Mouse (Mus musculus) megakaryocyte, embryonic 14.5 days (primary cell): ENCODE data around the gene Spem1.

ENCODE experiments used
- FLI1 ChIP-seq: IDR thresholded peaks from 2 replicates; pipeline ENCODE4 v1.6.1; 2012; ENCODE audit warnings: low read length, inconsistent platforms, mixed read lengths
- GATA1 ChIP-seq: IDR thresholded peaks from 3 replicates; pipeline ENCODE4 v1.6.1; 2012; ENCODE audit warnings: mixed read lengths, low read length, inconsistent platforms, borderline replicate concordance

DNA sequence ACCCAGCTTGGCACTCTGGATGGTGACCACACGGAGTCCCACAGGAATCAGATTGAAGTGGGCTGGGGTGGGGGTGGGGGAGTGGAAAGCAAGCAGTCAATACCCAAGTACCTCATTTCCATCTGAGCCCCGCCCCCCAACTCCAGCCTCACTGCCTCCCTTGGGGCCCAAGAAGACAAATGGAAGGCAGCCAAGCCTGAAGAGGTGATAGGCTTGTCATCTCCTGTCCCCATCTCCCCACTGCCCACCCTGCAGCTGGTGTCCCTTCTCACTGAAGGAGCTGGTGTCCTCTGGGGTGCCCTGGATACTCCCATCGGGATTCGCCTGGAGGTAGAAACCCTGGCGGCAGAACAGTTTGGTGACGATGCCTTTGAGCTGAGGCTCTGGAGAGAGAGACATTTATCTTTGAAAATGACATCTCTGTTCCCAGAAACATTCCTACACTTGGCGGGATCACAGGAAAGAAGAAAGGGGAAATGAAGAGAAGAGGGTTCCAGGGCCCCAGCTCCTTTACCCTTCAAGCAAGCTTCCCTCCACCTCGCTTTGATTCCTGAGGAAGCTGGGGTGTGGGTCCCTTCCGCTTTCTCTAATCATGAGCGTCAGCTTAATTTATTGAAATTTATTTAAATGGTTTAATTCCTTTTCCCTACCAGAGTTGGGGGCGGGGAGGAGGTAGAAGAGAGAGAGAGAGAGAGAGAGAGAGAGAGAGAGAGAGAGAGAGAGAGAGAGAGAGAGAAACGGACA lies 22.4 kb downstream of the Spem1 start:
- no peak for TF ChIP-seq GATA1
- TF ChIP-seq FLI1: no peak
